Mouse (Mus musculus) spleen, adult 2 months (tissue): Measurements from ENCODE around the gene Cdcp2. TPM values are rescaled to one million over a fixed set of nuclear protein-coding genes. Genes with fewer than 3 reads are reported as not detected.
"Not testable (repeated sequence)": the region's sequence is repeated elsewhere in the genome, so short reads cannot be mapped to it uniquely, and the experiment has no call there.

Source experiments
- DNase-seq, 2 experiments: peaks; one replicate each; pipeline versions ENCODE4 v3.0.0 to v3.0.0-alpha.2; 2012 to 2021; ENCODE audit warnings: low spot score in 2 of 2, low read depth in 1 of 2
- H3K27ac ChIP-seq: fragments of 200-500 bp; 2 replicates; pipeline ENCODE4 v1.5.1; 2012; ENCODE audit warnings: low read length, inconsistent platforms; ENCODE audit not compliant: insufficient read depth
- H3K27me3 ChIP-seq: fragments of 200-500 bp; 2 replicates; pipeline ENCODE4 v1.6.1; 2012; ENCODE audit warnings: mild to moderate bottlenecking, moderate library complexity, low read length, inconsistent platforms; ENCODE audit not compliant: control insufficient read depth, insufficient read depth
- H3K36me3 ChIP-seq: fragments of 200-500 bp; 2 replicates; pipeline ENCODE4 v1.6.1; 2012; ENCODE audit warnings: mild to moderate bottlenecking, low read length, inconsistent platforms; ENCODE audit not compliant: control insufficient read depth, insufficient read depth
- H3K4me1 ChIP-seq: fragments of 200-500 bp; 2 replicates; pipeline ENCODE4 v1.6.1; 2011; ENCODE audit warnings: inconsistent platforms; ENCODE audit not compliant: control insufficient read depth, insufficient read depth, insufficient read length
- H3K4me3 ChIP-seq: fragments of 200-500 bp; 2 replicates; pipeline ENCODE4 v1.5.1; 2011; ENCODE audit warnings: mild to moderate bottlenecking, inconsistent platforms; ENCODE audit not compliant: insufficient read depth, insufficient read length; ENCODE audit errors: extremely low read depth
- CTCF ChIP-seq: fragments of 200-500 bp; IDR thresholded peaks from 2 replicates; pipeline ENCODE4 v1.5.1; 2011; ENCODE audit warnings: mild to moderate bottlenecking, inconsistent platforms; ENCODE audit not compliant: insufficient read depth, insufficient read length, insufficient replicate concordance; ENCODE audit errors: extremely low read depth
- POLR2A ChIP-seq: fragments of 200-500 bp; IDR thresholded peaks from 2 replicates; pipeline ENCODE4 v1.6.1; 2011; ENCODE audit warnings: low read depth, low read length, inconsistent platforms
- WGBS: fragments of 180-500 bp; shearing (Covaris S2); methylation state at CpG from one replicate; pipeline ENCODE4 v1.1.7; 2018; 5-methylcytosine and 5-hydroxymethylcytosine counted together
- polyA plus RNA-seq: library from polyadenylated mRNA; depleted of rRNA; stranded (reverse); fragments of >200 nt; gene quantifications from 2 replicates; pipeline ENCODE4 v1.2.3, GENCODE M21; 2012

The Cdcp2 gene
- polyA plus RNA-seq, 1 experiment: not detected

GRCm38 (mm10) chr4:107102220-107102619, 5.5 kb downstream of the Cdcp2 start:
- TF ChIP-seq POLR2A (no peak), CTCF (no peak)
- Histone ChIP-seq H3K27ac (no peak overlapping the region), H3K36me3 (no peaks in the 10 kb centered on the region), H3K27me3 (no peaks in the 10 kb centered on the region), H3K4me3 (no peak overlapping the region), H3K4me1 (no peaks in the 10 kb centered on the region)
- 85% methylated on average over 8 of the region's 8 CpGs for WGBS
- DNase-seq: no peak

GRCm38 (mm10) chr4:107106777-107107176, 10.1 kb downstream of the Cdcp2 start:
- no peak for TF ChIP-seq CTCF
- TF ChIP-seq POLR2A: no peak
- Histone ChIP-seq H3K4me3 (no peak overlapping the region), H3K4me1 (no peaks in the 10 kb centered on the region), H3K36me3 (no peaks in the 10 kb centered on the region), H3K27ac (no peak overlapping the region), H3K27me3 (no peaks in the 10 kb centered on the region)
- 88% methylated on average over 16 of the region's 16 CpGs for WGBS
- DNase-seq: no peak

- Histone ChIP-seq H3K4me3 (no peak overlapping the region), H3K36me3 (no peaks in the 10 kb centered on the region), H3K4me1 (no peaks in the 10 kb centered on the region), H3K27ac (no peak overlapping the region), H3K27me3 (no peaks in the 10 kb centered on the region)
- WGBS: 75% methylated on average over 13 of the region's 13 CpGs
- TF ChIP-seq POLR2A (no peak), CTCF (no peak)
- DNase-seq: no peak
These were observed 11.6 kb downstream of the Cdcp2 start for GRCm38 (mm10) chr4:107108291-107108731.

- not testable (repeated sequence) for H3K27ac ChIP-seq, H3K4me1 ChIP-seq, H3K4me3 ChIP-seq, H3K36me3 ChIP-seq, DNase-seq, H3K27me3 ChIP-seq
- WGBS: 95% methylated on average over 6 of the region's 6 CpGs
These were observed 12.5 kb downstream of the Cdcp2 start for GRCm38 (mm10) chr4:107109181-107109580.

DNA sequence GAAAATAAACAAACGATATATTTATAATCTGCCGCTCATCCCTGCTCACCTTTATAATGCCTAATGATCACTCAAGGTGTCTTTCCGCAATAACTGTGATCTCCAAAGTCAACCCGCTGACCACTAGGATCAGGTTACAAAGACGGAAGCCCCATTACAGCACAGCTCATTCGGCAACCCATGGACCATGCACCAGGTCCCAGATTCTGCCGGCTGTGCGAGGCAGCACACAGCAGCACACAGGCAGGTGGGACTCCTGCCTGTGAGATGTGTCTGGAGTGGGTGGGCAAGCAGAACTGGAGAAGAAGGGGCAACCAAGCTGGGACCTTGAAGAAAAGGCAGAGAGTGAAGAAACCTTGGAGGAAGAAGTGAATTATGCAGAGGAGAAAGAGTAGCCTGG, 17.6 kb downstream of the Cdcp2 start:
- no peak for DNase-seq
- TF ChIP-seq CTCF (no peak), POLR2A (no peak)
- Histone ChIP-seq H3K36me3 (no peaks in the 10 kb centered on the region), H3K4me3 (no peak overlapping the region), H3K27ac (no peak overlapping the region), H3K4me1 (no peaks in the 10 kb centered on the region), H3K27me3 (no peaks in the 10 kb centered on the region)
- WGBS: 85% methylated on average over 8 of the region's 8 CpGs

- TF ChIP-seq POLR2A (no peak), CTCF (no peak)
- no peak overlapping the region for H3K27ac ChIP-seq
- no peaks in the 10 kb centered on the region for H3K27me3 ChIP-seq
- DNase-seq: no peak
- H3K4me1 ChIP-seq: no peaks in the 10 kb centered on the region
- no peaks in the 10 kb centered on the region for H3K36me3 ChIP-seq
- no peak overlapping the region for H3K4me3 ChIP-seq
- 80% methylated on average over 2 of the region's 2 CpGs for WGBS
These were observed 21.2 kb downstream of the Cdcp2 start for GRCm38 (mm10) chr4:107117741-107118385.

DNA sequence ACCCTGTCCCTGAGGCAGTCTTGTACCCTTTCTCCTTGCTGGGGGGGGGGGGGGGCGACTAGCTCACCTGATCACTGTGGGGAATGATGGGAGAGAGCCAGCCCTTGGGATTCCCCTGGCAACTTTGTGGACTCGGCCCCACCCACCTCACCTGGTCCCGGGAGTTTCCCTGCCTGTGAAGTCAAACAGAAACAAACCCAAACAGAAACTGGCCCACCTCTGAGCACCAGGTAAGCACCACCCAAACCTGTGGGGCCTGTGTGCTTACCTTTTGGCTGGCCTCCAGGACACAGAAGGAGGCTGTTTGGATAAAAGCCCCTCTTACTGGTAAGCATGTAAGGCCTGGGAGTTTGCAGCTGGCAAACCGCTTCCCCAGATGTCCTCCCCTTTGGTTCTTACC, 22.4 kb downstream of the Cdcp2 start:
- Histone ChIP-seq H3K4me1 (no peaks in the 10 kb centered on the region), H3K4me3 (no peak overlapping the region), H3K36me3 (no peaks in the 10 kb centered on the region), H3K27me3 (no peaks in the 10 kb centered on the region), H3K27ac (no peak overlapping the region)
- 74% methylated on average over 4 of the region's 4 CpGs for WGBS
- no peak for DNase-seq
- TF ChIP-seq CTCF: no peak
- TF ChIP-seq POLR2A: no peak
